Mouse (Mus musculus): ENCODE data around the gene Gal3st2c.

Gal3st2c gene

GRCm38 (mm10) chr1:94045559-94045958 is 55.2 kb downstream of the Gal3st2c start:
- no peak for DNase-seq (ENCODE audit: low read depth in 1 of 2, low spot score in 2 of 2)

- DNase-seq (ENCODE audit: low read depth in 1 of 2, low spot score in 2 of 2): no peak
These were observed 56.2 kb downstream of the Gal3st2c start for GRCm38 (mm10) chr1:94046544-94046943.

GRCm38 (mm10) chr1:94051104-94051503 is 60.8 kb downstream of the Gal3st2c start:
- DNase-seq (ENCODE audit: low read depth in 1 of 2, low spot score in 2 of 2): no peak

- no peak for DNase-seq (ENCODE audit: low read depth in 1 of 2, low spot score in 2 of 2)
These were observed 62.1 kb downstream of the Gal3st2c start, which contains the start of gene Pdcd1 for GRCm38 (mm10) chr1:94052373-94052772. Gene Pdcd1, minus strand, starts transcription at chr1:94052553.

- no peak for DNase-seq (ENCODE audit: low read depth in 1 of 2, low spot score in 2 of 2)
These were observed 63.4 kb downstream of the Gal3st2c start for GRCm38 (mm10) chr1:94053530-94054216.

GRCm38 (mm10) chr1:94054481-94054880 is 64.2 kb downstream of the Gal3st2c start:
- no peak for DNase-seq (ENCODE audit: low read depth in 1 of 2, low spot score in 2 of 2)

- DNase-seq (ENCODE audit: low read depth in 1 of 2, low spot score in 2 of 2): peak; percentile 20 to 22
These were observed 65.7 kb downstream of the Gal3st2c start for GRCm38 (mm10) chr1:94055966-94056365.

- no peak for DNase-seq (ENCODE audit: low read depth in 1 of 2, low spot score in 2 of 2)
These were observed 67.1 kb downstream of the Gal3st2c start for GRCm38 (mm10) chr1:94057401-94057800.

GRCm38 (mm10) chr1:94058281-94058680 is 68.0 kb downstream of the Gal3st2c start:
- DNase-seq (ENCODE audit: low read depth in 1 of 2, low spot score in 2 of 2): peak in 1 of 2 experiments; percentile 26
